Mouse (Mus musculus): ENCODE measurements around the gene Mapkapk5.

Mapkapk5 gene

DNA sequence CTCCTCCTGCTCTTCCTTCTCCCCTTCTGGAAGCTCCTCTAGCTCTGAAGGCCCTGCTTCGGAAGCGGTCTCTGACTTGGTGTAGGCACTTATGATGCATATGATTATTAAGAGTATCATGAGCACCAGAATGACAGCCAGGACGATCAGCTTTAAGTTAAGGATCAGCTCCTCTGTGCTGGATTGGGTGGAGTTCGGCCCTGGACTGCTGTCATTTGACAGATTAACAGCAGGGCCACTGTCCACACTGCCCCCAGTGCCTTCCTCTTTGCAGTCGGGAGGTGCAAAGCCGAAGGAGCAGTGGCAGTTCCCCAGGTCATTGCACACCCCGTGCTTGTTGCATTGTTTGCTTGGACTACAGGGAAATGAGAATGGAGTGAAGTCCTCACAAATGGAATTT lies 45.0 kb downstream of the Mapkapk5 start:
- no peak for DNase-seq (ENCODE audit: low spot score in 2 of 2)

DNA sequence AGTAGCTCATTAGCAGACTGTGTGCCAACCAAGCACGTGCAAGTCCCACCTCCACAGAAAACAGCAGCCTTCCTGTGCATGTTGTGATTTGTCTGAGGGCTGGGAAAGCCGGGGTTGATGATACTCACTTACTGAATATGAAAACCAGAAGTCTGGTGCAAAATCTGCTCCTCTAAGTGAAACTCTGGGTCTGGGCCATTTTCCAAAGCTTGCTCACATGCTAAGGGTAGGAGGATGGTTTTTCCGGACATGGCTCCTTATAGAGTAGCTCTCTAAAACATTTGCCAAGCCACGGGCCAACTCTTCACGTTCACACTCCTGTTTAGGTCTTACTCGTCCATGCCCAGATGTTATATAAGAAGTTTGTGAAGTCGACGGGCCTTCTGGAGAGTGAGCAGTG lies 52.4 kb downstream of the Mapkapk5 start:
- DNase-seq (ENCODE audit: low spot score in 2 of 2), result peak; percentile 31 to 52

DNA sequence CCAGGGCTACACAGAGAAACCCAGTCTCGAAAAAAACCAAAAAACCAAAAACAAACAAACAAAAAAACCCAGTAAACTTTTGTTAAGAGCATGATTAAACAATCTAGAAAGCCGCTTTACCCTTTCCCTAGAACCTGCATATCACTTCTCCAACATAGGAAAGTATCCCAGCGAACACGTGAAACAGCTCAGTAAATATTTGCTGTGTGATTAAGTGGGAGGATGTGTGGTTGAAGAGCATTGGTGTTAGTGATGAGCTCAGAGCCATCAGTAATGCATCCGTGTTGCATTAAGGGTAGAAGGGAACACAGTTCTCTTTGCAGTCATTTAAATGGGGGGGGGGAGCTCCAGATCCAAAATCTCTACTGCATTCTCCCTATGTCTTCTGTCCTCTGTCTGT lies 60.9 kb downstream of the Mapkapk5 start:
- DNase-seq (ENCODE audit: low spot score in 2 of 2), result no peak

DNA sequence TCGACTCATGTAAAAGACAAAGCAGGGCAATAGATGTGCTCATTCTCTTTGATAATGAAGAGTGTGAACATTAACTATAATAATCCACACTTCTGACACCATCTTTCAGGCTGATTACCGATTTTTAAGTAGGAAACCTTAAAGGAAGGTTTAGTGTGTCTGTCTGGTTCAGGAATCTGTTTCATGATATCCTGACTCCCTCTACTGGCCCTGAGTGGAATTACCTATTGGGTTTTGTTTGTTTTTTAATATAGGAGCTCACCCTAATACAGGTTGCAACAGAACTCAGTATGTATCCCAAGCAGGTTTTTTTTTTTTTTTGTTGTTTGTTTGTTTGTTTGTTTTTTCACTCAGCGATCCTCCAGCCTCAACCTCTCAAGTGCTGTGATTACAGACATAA lies 68.0 kb downstream of the Mapkapk5 start:
- DNase-seq (ENCODE audit: low spot score in 2 of 2), result no peak

DNA sequence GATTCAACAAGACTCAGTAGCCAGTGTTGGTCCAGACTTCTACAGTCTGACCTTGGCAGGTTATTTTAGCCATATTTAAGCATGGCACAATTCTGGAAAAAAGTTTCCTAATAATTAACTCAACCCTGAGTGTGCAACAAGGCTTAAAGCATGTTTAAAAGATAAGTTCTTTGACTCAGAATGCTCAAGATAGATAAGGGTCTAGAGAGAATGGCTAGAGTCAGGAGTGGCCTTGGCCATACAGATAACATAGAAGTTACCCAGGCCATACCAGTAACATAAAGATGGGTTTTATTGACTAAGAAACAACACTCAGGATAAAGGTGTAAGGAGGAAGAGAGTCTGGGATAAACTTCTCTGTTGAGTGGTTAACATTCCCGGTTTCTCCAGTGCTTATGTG lies 69.7 kb downstream of the Mapkapk5 start:
- DNase-seq (ENCODE audit: low spot score in 2 of 2), result no peak
